Mouse (Mus musculus): ENCODE measurements at regions not wholly inside any gene's neighbourhood (a gene's known extent, or its start where the extent isn't known, plus 50 kb on each side); places are given as distances from the start of the nearest gene placed in this dataset.
A peak's percentile ranks its signal among the peaks of the same experiment; 100 is the strongest.

DNA sequence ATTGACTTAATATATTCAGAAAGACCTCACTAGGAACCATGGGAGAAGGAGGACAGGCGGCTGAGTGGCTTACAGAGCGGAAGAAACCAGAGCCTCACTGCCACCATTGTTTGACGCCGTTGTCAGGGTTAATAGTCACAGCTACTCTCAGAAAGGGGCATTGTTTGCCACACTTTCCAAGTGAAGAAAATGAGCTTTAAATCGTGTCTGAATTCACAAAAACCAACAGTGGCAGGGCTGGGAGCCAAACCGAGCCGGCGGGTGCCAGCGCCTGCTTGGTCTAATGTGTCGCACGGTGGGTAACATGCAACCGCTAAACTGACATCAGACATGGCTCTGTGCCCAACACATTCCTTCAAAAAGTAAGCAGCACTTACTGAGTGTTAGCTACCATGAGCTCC lies 68.8 kb upstream of the Twist2 start:
- intact Hi-C loops (cut with DNase I) = no loop called here
- peak; percentile 65 for DNase-seq

DNA sequence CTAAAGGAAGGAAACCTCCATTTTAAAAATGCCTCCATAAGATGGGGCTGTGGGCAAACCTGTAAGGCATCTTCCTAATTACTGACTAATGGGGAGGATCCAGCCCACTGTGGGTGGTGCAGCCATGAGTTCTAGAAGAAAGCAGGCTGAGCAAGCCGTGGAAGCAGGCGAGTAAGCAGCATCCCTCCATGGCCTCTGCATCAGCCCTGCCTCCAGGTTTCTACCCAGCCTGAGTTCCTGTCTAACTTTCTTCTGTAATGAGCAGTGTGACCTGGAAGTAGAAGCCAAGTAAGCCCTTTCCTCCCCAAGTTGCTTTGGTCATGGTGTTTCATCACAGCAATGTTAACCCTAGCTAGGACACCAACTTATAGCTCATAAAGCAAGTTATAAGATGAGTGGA lies 66.5 kb upstream of the Twist2 start:
- no peak for DNase-seq
- intact Hi-C loops (cut with DNase I) = no loop called here

DNA sequence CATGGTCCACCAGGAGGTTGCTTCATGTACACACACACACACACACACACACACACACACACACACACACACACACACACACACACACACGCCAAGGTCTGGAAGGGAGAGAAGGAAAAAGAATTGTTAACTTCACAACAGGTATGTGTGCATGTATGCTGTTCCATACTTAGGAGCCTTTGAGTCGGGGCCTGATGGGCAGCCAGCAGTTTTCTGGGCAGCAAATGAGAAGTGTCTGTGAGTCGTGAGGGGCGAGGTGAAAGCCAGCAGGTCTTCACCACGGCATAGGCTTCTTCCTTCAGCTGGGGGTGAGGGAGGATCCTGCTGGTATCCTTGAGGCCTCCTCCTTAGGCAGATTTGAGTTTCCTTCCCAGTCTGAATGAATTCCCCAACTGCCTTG lies 65.8 kb upstream of the Twist2 start:
- intact Hi-C loops (cut with DNase I) = no loop called here
- DNase-seq = no peak

DNA sequence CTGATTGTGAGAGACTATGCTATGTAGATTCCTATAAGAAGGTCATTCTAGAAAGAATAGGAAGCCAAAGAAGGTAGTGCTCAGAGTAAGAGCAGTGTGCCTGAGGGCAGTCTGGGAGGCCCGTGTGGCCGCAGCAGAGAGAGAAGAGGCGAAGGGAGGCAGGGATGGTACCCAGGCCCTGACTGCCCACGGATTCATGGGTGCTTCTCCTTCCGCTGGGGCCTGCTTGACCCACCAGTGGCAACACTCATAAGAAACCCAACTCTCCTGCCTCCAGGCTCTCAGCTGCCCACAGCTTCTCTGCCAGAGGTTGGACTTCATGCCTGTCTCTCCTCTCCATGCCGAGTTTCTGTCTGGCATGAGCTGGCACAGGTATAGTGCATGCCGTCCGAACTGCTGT lies 60.6 kb upstream of the Twist2 start:
- intact Hi-C loops (cut with DNase I) = no loop called here
- DNase-seq = no peak

DNA sequence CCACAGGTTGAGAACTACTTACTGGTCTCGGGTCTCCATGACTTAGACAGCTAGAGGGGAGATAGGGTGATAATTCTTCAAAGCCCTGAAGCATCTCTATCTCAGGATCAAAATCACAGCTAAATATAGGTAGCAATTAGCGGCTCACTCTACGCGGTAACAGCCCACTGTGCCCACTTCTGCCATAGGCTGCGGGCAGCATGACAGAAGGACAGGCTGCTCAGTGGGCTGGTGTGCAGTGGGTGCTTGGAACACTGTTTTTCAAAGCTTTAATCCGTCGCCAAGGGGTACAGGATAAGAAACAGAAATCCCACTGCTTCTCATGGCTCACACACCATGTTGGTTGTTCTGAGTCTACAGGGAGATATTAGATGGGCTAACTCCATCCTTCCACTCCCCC lies 59.2 kb upstream of the Twist2 start:
- DNase-seq = no peak
- intact Hi-C loops (cut with DNase I) = no loop called here

DNA sequence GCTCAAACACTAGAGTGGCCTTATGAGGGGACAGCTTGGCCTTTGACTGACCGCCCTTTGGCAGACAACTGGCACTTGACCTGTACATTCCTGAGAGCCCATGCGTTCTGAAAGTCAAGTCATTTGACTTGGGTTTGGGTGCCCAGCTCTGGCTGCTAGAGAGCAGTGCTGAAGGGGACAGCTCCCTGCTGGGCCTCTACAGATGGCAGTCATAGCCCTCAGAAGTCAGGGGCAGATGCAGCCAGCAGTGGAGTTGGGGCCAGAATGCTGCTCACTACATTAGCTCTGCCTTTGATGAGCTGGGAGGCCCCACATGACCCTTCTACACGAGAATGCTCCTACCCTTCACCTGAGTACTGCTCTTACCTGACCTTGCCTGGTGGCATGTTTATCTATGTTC lies 58.3 kb upstream of the Twist2 start:
- intact Hi-C loops (cut with DNase I) = no loop called here
- DNase-seq = no peak

DNA sequence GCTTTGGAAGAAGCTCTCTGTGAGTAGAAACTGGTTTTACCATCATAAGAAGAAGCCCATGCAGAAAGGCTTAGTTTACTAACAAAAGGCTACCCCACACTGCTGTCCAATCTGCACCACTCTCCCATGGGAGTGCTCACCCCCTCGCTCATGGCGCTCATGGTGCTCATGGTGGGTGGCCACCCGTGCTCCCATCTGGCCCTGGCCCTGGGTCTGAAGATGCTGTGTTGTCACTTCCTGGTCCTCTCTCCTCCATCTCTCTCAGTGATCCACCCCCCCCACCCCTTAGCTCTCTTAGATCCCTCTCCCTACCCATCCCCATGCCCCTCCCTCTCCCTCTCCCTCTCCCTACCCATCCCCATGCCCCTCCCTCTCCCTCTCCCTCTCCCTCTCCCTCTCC lies 57.2 kb upstream of the Twist2 start:
- intact Hi-C loops (cut with DNase I) = no loop called here
- DNase-seq = no peak

DNA sequence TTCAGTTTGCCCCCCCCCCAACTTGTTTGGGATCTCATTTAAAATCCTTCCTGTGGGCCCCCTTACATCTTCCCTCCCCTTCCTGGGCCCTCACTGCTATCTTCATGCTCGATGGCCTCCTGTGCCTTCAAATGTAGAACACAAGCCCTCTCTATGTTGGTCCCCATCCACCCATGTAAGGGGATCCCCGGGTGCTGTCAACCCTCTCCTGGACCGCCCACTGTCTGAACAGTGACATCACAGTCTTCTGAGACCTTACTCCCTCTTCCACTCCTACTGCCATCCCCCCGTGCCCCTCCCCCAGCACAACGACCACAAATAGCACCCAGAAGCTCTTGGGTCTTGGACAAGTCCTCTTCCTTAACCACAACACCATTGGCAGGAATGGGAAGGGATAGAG lies 56.6 kb upstream of the Twist2 start:
- no peak for DNase-seq
- intact Hi-C loops (cut with DNase I) = no loop called here

DNA sequence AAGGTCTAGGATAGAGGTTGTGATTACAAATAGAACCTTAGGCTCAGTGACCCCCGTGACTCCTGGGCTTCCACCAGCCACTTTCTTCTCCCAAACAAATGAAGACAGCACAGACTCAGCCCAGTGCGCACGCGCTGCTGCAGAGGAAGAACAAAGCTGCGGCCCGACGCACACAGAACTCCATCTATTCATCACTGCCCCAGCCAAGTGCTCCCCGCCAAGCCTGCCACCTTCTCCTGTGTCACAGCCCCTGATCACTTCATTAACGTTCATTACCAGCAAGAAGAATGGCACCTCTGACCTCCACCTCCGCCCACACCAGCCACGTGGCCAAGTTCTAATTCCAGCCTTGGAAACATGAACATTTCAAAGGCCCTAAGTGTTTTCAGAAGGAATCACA lies 53.7 kb upstream of the Twist2 start:
- intact Hi-C loops (cut with DNase I) = no loop called here
- DNase-seq = peak; percentile 23
